Mouse (Mus musculus): ENCODE measurements around the gene Ank. TPM values are rescaled to one million over a fixed set of nuclear protein-coding genes. Genes with fewer than 3 reads are reported as not detected.

The Ank gene
- total and polyA plus RNA-seq, 3 experiments: 0.04 to 0.15 TPM; not detected in 1

DNA sequence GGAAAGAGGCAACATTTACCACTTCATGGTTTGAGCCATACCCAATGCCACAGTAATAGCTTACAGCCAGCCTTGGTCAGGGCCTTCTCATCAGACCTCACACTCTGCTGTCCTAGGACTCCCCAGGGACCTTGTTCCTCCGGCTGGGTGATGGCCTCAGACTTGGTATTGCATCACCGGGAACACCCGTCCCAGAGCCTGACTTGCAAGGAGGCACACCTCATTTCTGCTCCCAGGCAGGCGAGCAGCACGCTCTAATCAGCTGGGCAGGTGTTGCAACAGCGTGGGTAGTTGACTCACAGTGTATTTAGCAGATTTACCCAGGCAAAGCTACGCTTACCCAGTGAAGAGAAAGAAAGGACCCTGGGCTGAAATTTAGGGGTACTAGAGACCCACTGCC, 11.2 kb downstream of the Ank start:
- no peak overlapping the region for H3K27ac ChIP-seq (ENCODE audit: control insufficient read depth, low read depth, low read length)
- no peak overlapping the region for H3K9ac ChIP-seq (ENCODE audit: control insufficient read depth, low read depth, low read length, poor library complexity, severe bottlenecking)
- no peak for DNase-seq (ENCODE audit: low read depth, low spot score)
- H3K27me3 ChIP-seq (ENCODE audit: control insufficient read depth in 1 of 2, insufficient read depth in 2 of 2, low read length in 2 of 2): no peaks in the 10 kb centered on the region
- no peaks in the 10 kb centered on the region for H3K79me2 ChIP-seq (ENCODE audit: control insufficient read depth, insufficient read depth, low read length, poor library complexity)
- H3K36me3 ChIP-seq (ENCODE audit: control insufficient read depth in 1 of 2, insufficient read depth in 2 of 2, low read length in 2 of 2): no peaks in the 10 kb centered on the region
- TF ChIP-seq POLR2A (IDR thresholded peaks at IDR 0.05; ENCODE audit: control insufficient read depth in 1 of 2, insufficient read depth in 1 of 2, low read depth in 1 of 2, low read length in 2 of 2, poor library complexity in 1 of 2) (no peak), TCF12 (IDR thresholded peaks at IDR 0.05; ENCODE audit: low read depth, low read length) (no peak), CTCF (IDR thresholded peaks at IDR 0.05 in 2 of 3, conservative IDR thresholded peaks at IDR 0.05 in 1 of 3; ENCODE audit: control insufficient read depth in 1 of 3, insufficient read depth in 1 of 3, low read depth in 2 of 3, low read length in 3 of 3, poor library complexity in 1 of 3, severe bottlenecking in 1 of 3) (no peak), POLR2AphosphoS5 (IDR thresholded peaks at IDR 0.05; ENCODE audit: borderline replicate concordance, low read depth, low read length) (no peak), EP300 (IDR thresholded peaks at IDR 0.05; ENCODE audit: low read depth in 1 of 2, low read length in 2 of 2) (no peak), NRF1 (IDR thresholded peaks at IDR 0.05; ENCODE audit: insufficient read depth, low read depth, low read length, poor library complexity, severe bottlenecking) (no peak), JUND (IDR thresholded peaks at IDR 0.05; ENCODE audit: low read depth, low read length) (no peak), SMC3 (IDR thresholded peaks at IDR 0.05; ENCODE audit: low read depth, low read length) (no peak), ELF1 (IDR thresholded peaks at IDR 0.05; ENCODE audit: low read depth, low read length) (no peak), RCOR1 (IDR thresholded peaks at IDR 0.05; ENCODE audit: low read depth, low read length) (no peak), E2F4 (IDR thresholded peaks at IDR 0.05; ENCODE audit: borderline replicate concordance, low read depth, low read length) (no peak), MXI1 (IDR thresholded peaks at IDR 0.05; ENCODE audit: low read depth, low read length) (no peak), CHD2 (IDR thresholded peaks at IDR 0.05; ENCODE audit: low read length) (no peak), ETS1 (IDR thresholded peaks at IDR 0.05; ENCODE audit: low read depth, low read length) (no peak), BHLHE40 (IDR thresholded peaks at IDR 0.05; ENCODE audit: borderline replicate concordance, low read depth, low read length) (no peak), SIN3A (IDR thresholded peaks at IDR 0.05; ENCODE audit: low read length) (no peak)
- H3K4me3 ChIP-seq (ENCODE audit: control insufficient read depth in 1 of 2, insufficient read depth in 1 of 2, low read depth in 2 of 2, low read length in 2 of 2): no peak overlapping the region
- no peaks in the 10 kb centered on the region for H3K9me3 ChIP-seq (replicated peaks; ENCODE audit: insufficient read depth, low read length)
- no peaks in the 10 kb centered on the region for H3K4me1 ChIP-seq (ENCODE audit: control insufficient read depth in 1 of 2, insufficient read depth in 2 of 2, low read length in 2 of 2)

DNA sequence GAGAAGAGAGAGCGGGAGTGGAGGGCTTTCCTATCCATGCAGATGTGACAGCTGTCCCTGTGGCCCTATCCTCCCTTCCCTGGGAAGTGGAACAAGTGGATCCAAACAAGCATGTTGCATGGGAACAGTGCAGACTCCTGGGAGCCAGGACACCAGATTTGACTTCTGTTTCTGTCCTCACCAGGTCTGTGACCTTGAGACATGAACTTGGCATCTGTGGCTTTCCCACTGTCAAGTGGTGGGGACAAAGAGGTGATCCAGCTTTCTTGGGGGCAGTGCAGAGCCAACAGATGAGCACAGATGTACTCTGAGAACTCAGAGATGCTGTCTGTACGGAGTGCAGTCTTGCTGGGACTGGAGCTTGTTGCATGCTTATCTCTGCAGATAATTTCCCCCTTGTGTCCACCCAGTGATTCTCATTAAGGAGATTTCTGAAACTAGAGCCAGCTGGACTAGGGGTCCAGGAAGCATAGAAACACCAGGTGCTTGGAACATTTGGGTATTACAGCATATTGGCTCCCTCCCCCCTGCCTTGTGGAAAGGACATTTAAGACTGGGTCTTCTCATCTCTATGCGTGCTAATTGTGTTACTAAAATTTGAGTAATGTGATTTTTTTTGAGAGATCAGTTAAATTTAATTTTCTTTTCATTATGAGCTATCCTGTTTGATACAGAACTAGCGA, 14.0 kb downstream of the Ank start:
- no peaks in the 10 kb centered on the region for H3K79me2 ChIP-seq (ENCODE audit: control insufficient read depth, insufficient read depth, low read length, poor library complexity)
- no peak for DNase-seq (ENCODE audit: low read depth, low spot score)
- H3K4me3 ChIP-seq (ENCODE audit: control insufficient read depth in 1 of 2, insufficient read depth in 1 of 2, low read depth in 2 of 2, low read length in 2 of 2): no peak overlapping the region
- no peak overlapping the region for H3K9ac ChIP-seq (ENCODE audit: control insufficient read depth, low read depth, low read length, poor library complexity, severe bottlenecking)
- no peaks in the 10 kb centered on the region for H3K27me3 ChIP-seq (ENCODE audit: control insufficient read depth in 1 of 2, insufficient read depth in 2 of 2, low read length in 2 of 2)
- TF ChIP-seq ETS1 (IDR thresholded peaks at IDR 0.05; ENCODE audit: low read depth, low read length) (no peak), MYB (IDR thresholded peaks at IDR 0.05; ENCODE audit: low read depth, low read length) (no peak), RAD21 (IDR thresholded peaks at IDR 0.05; ENCODE audit: low read depth, low read length) (no peak), GABPA (IDR thresholded peaks at IDR 0.05; ENCODE audit: low read depth, low read length) (no peak), SMC3 (IDR thresholded peaks at IDR 0.05; ENCODE audit: low read depth, low read length) (no peak)
- H3K27ac ChIP-seq (ENCODE audit: control insufficient read depth, low read depth, low read length): no peak overlapping the region
- H3K4me1 ChIP-seq (ENCODE audit: control insufficient read depth in 1 of 2, insufficient read depth in 2 of 2, low read length in 2 of 2): no peaks in the 10 kb centered on the region
- H3K9me3 ChIP-seq (replicated peaks; ENCODE audit: insufficient read depth, low read length): no peaks in the 10 kb centered on the region
- no peaks in the 10 kb centered on the region for H3K36me3 ChIP-seq (ENCODE audit: control insufficient read depth in 1 of 2, insufficient read depth in 2 of 2, low read length in 2 of 2)

Measured in MEL (cell line).